Mouse (Mus musculus): Measurements from ENCODE around the gene Zfp64. TPM values are rescaled to one million over a fixed set of nuclear protein-coding genes. Genes with fewer than 3 reads are reported as not detected.
A peak's percentile ranks its signal among the peaks of the same experiment; 100 is the strongest.

The Zfp64 gene
- total and polyA plus RNA-seq, 3 experiments, result 20.0 to 37.0 (median 25.1) TPM

DNA sequence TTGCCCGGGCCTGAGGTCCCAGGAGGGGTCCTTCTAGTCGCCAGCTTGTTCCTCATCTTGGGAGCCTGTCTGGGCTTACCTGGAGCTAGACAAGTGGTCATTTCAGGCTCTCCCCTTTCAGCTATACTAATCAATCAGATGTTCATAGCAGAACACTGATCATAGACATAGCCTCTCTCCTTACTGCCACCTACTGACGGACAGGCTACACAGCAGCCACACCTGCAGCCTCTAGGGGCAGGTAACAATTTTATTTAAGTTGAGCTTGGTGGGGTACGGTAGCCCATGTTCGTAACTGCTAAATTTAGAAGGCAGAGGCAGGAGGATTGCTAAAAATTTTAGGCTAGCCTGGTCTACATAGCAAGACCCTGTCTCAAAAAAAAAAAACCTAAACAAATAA is 73.5 kb downstream of the Zfp64 start:
- dilution Hi-C loops (cut with MboI; ENCODE audit: extremely low pct_ligation_motif_present, extremely low pct_unique_long_range_greater_than_20kb, low sequenced_read_pairs) (no loop called here), in situ Hi-C loops (cut with MboI; ENCODE audit: low pct_ligation_motif_present, low pct_unique_long_range_greater_than_20kb, low sequenced_read_pairs) (loop anchor here (25.0 kb wide), 1 partner anchor 420 kb away; no protein-coding TSS in a partner anchor)
- TF ChIP-seq GABPA (IDR thresholded peaks at IDR 0.05; ENCODE audit: insufficient replicate concordance, low read depth, low read length) (no peak), CTCF (conservative IDR thresholded peaks at IDR 0.05 in 1 of 2, IDR thresholded peaks at IDR 0.05 in 1 of 2; ENCODE audit: low read depth in 2 of 2, low read length in 2 of 2) (peak; percentile 59 to 81), JUN (IDR thresholded peaks at IDR 0.05; ENCODE audit: insufficient read depth, low read depth, low read length) (no peak), CHD1 (IDR thresholded peaks at IDR 0.05; ENCODE audit: low read depth, low read length) (no peak), USF2 (conservative IDR thresholded peaks at IDR 0.05; ENCODE audit: low read depth, low read length) (no peak), BHLHE40 (IDR thresholded peaks at IDR 0.05; ENCODE audit: low read depth, low read length) (no peak), SMC3 (IDR thresholded peaks at IDR 0.05; ENCODE audit: low read depth, low read length) (0 out of 2 replicates have a peak, but pooled peaks have one; percentile 6)
- Histone ChIP-seq H3K9ac (ENCODE audit: insufficient read depth, low read depth) (no peak overlapping the region), H3K79me2 (replicated peaks; ENCODE audit: control insufficient read depth, extremely low read depth, insufficient read depth, poor library complexity, severe bottlenecking) (no peaks in the 10 kb centered on the region), H3K9me3 (replicated peaks; ENCODE audit: low read length) (no peaks in the 10 kb centered on the region), H3K36me3 (replicated peaks in 1 of 2; ENCODE audit: control insufficient read depth in 1 of 2, insufficient read depth in 1 of 2, low read length in 1 of 2) (no peaks in the 10 kb centered on the region), H3K4me3 (replicated peaks in 1 of 3; ENCODE audit: low read depth in 2 of 3, low read length in 2 of 3, poor library complexity in 1 of 3) (no peak overlapping the region), H3K27ac (ENCODE audit: insufficient read depth, low read depth) (no peak overlapping the region), H3K4me2 (ENCODE audit: insufficient read depth, low read depth, poor library complexity, severe bottlenecking) (no peak overlapping the region), H3K4me1 (ENCODE audit: control insufficient read depth in 1 of 2, insufficient read depth in 2 of 2) (peaks cover 0 to 31% of the 10 kb centered on the region in 2 experiments; a peak in 2 of 4 replicates), H3K27me3 (replicated peaks) (no peaks in the 10 kb centered on the region)
- peak; percentile 34 for DNase-seq (ENCODE audit: extremely low read depth)

GRCm38 (mm10) chr2:168879573-168879972 is 75.8 kb downstream of the Zfp64 start:
- no peaks in the 10 kb centered on the region for H3K9me3 ChIP-seq (replicated peaks; ENCODE audit: low read length)
- no peak for TF ChIP-seq JUN (IDR thresholded peaks at IDR 0.05; ENCODE audit: insufficient read depth, low read depth, low read length)
- DNase-seq (ENCODE audit: extremely low read depth), result no peak
- H3K36me3 ChIP-seq (replicated peaks in 1 of 2; ENCODE audit: control insufficient read depth in 1 of 2, insufficient read depth in 1 of 2, low read length in 1 of 2), result no peaks in the 10 kb centered on the region
- dilution Hi-C loops (cut with MboI; ENCODE audit: extremely low pct_ligation_motif_present, extremely low pct_unique_long_range_greater_than_20kb, low sequenced_read_pairs) (no loop called here), in situ Hi-C loops (cut with MboI; ENCODE audit: low pct_ligation_motif_present, low pct_unique_long_range_greater_than_20kb, low sequenced_read_pairs) (loop anchor here (25.0 kb wide), 1 partner anchor 417 kb away; no protein-coding TSS in a partner anchor)
- no peak overlapping the region for H3K4me2 ChIP-seq (ENCODE audit: insufficient read depth, low read depth, poor library complexity, severe bottlenecking)
- no peak overlapping the region for H3K4me3 ChIP-seq (replicated peaks in 1 of 3; ENCODE audit: low read depth in 2 of 3, low read length in 2 of 3, poor library complexity in 1 of 3)
- no peaks in the 10 kb centered on the region for H3K27me3 ChIP-seq (replicated peaks)
- no peaks in the 10 kb centered on the region for H3K79me2 ChIP-seq (replicated peaks; ENCODE audit: control insufficient read depth, extremely low read depth, insufficient read depth, poor library complexity, severe bottlenecking)
- no peak overlapping the region for H3K9ac ChIP-seq (ENCODE audit: insufficient read depth, low read depth)
- peaks cover 0 to 19% of the 10 kb centered on the region in 2 experiments; a peak in 2 of 4 replicates for H3K4me1 ChIP-seq (ENCODE audit: control insufficient read depth in 1 of 2, insufficient read depth in 2 of 2)
- H3K27ac ChIP-seq (ENCODE audit: insufficient read depth, low read depth), result no peak overlapping the region

DNA sequence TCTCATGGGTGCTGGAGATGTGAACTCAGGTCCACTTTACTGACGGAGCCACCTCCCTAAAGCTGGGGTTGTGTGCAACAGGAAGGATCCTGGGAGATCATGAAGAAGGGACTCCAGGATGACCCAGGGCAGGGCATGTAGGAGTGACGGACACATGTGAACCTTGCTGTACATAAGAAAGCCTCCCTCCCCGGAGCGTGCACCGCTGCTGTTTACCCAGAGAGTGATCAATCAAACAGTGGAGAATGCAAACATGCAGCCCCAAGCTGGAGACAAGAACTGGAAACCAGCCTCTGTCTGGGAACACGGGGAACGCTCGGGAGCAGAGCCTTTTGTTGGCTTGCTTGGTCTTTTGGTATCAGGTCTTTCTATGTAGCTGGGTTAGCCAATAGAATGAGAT is 76.7 kb downstream of the Zfp64 start:
- Histone ChIP-seq H3K9ac (ENCODE audit: insufficient read depth, low read depth) (no peak overlapping the region), H3K36me3 (replicated peaks in 1 of 2; ENCODE audit: control insufficient read depth in 1 of 2, insufficient read depth in 1 of 2, low read length in 1 of 2) (no peaks in the 10 kb centered on the region), H3K9me3 (replicated peaks; ENCODE audit: low read length) (no peaks in the 10 kb centered on the region), H3K27me3 (replicated peaks) (no peaks in the 10 kb centered on the region), H3K4me2 (ENCODE audit: insufficient read depth, low read depth, poor library complexity, severe bottlenecking) (no peak overlapping the region), H3K4me1 (ENCODE audit: control insufficient read depth in 1 of 2, insufficient read depth in 2 of 2) (peaks cover 0 to 15% of the 10 kb centered on the region in 2 experiments; a peak in 2 of 4 replicates), H3K79me2 (replicated peaks; ENCODE audit: control insufficient read depth, extremely low read depth, insufficient read depth, poor library complexity, severe bottlenecking) (no peaks in the 10 kb centered on the region), H3K27ac (ENCODE audit: insufficient read depth, low read depth) (no peak overlapping the region), H3K4me3 (replicated peaks in 1 of 3; ENCODE audit: low read depth in 2 of 3, low read length in 2 of 3, poor library complexity in 1 of 3) (no peak overlapping the region)
- dilution Hi-C loops (cut with MboI; ENCODE audit: extremely low pct_ligation_motif_present, extremely low pct_unique_long_range_greater_than_20kb, low sequenced_read_pairs) (no loop called here), in situ Hi-C loops (cut with MboI; ENCODE audit: low pct_ligation_motif_present, low pct_unique_long_range_greater_than_20kb, low sequenced_read_pairs) (loop anchor here (25.0 kb wide), 1 partner anchor 416 kb away; no protein-coding TSS in a partner anchor)
- TF ChIP-seq MYC (IDR thresholded peaks at IDR 0.05; ENCODE audit: low read depth, low read length) (no peak), IRF4 (IDR thresholded peaks at IDR 0.05; ENCODE audit: low read depth, low read length) (no peak), TCF12 (IDR thresholded peaks at IDR 0.05; ENCODE audit: low read depth, low read length) (no peak), TBP (conservative IDR thresholded peaks at IDR 0.05; ENCODE audit: low read depth, low read length) (no peak), UBTF (IDR thresholded peaks at IDR 0.05; ENCODE audit: low read depth, low read length) (no peak), POLR2A (IDR thresholded peaks at IDR 0.05; ENCODE audit: low read depth, low read length) (no peak), MXI1 (IDR thresholded peaks at IDR 0.05; ENCODE audit: low read depth, low read length) (no peak), ETS1 (conservative IDR thresholded peaks at IDR 0.05; ENCODE audit: low read depth, low read length) (no peak), MEF2A (IDR thresholded peaks at IDR 0.05; ENCODE audit: borderline replicate concordance, low read depth, low read length) (no peak), USF1 (IDR thresholded peaks at IDR 0.05; ENCODE audit: low read depth, low read length) (no peak), SIN3A (IDR thresholded peaks at IDR 0.05; ENCODE audit: low read length) (no peak), MAFK (IDR thresholded peaks at IDR 0.05; ENCODE audit: insufficient replicate concordance, low read length) (no peak), POLR2AphosphoS2 (IDR thresholded peaks at IDR 0.05; ENCODE audit: low read depth, low read length) (no peak), ZC3H11A (IDR thresholded peaks at IDR 0.05; ENCODE audit: low read depth, low read length) (no peak), CTCF (conservative IDR thresholded peaks at IDR 0.05 in 1 of 2, IDR thresholded peaks at IDR 0.05 in 1 of 2; ENCODE audit: low read depth in 2 of 2, low read length in 2 of 2) (no peak), ZKSCAN1 (IDR thresholded peaks at IDR 0.05; ENCODE audit: borderline replicate concordance, low read depth, low read length) (no peak), GABPA (IDR thresholded peaks at IDR 0.05; ENCODE audit: insufficient replicate concordance, low read depth, low read length) (no peak), BHLHE40 (IDR thresholded peaks at IDR 0.05; ENCODE audit: low read depth, low read length) (no peak)
- DNase-seq (ENCODE audit: extremely low read depth), result no peak

Data from CH12.LX (cell line).